Mouse (Mus musculus): ENCODE results near the gene Actr2.

DNA sequence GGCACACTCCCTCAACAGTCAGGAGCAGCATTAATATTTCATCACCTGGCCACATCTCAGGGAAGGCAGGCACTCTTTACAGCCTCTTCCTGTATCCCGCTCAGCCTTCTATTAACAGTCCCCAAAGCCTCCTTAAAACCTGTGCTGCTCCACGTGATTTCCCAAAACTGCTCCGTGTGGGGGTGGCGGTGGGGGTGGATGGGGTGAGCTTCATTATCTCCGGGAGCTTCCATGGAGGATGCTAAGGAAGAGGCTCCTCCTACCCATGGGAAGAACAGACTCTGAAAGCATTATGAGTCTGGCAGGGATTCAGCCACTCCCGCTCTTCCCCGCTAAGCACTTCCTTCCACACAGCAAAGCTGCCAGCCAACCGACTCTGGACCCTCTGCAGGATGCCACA lies 74.0 kb downstream of the Actr2 start:
- TF ChIP-seq CTCF (IDR thresholded peaks at IDR 0.05; ENCODE audit: borderline replicate concordance, insufficient read depth, low read length), result no peak
- TF ChIP-seq POLR2A (IDR thresholded peaks at IDR 0.05; ENCODE audit: low read depth, low read length), result no peak; the same call in 1 of the 2 replicates
